In the genomic region with DNA sequence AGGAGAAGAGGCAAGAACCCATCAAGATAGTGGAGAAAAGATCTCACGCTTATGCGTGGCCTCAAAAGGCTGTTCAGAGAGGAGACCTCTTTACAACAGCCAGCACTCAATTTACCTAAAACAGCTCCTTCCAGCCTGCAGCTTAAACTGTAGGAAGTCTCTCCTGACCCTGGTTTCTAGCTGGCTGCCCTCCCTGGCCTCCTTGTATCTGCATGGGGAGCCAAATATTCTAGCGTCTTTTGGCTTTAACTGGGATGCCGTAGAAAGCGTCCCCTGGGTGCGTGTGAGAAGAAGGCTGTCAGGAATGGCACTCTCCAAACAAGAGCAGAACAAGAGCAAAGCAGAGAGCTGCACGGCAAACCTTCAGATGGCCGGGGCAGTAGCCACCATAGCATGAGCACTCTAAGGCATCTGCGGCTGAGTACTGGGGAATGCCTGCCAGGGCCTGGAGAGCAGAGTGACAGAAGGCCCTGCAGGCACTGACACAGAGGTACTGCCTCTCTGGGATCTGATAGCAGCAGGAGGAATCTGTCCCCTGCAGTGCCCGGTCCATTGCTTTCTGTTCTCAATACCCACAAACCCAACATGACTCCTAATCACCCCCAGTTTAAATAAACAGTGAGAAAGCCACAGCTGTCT, we compare ENCODE assay signal across 8 mouse cellular contexts.
DNase-seq lines count a peak whose midpoint lies in the region; ATAC-seq and TF ChIP-seq lines count a peak whose summit lies in the region.

No protein-coding gene starts in this region.

- no peak for ATAC-seq in hindbrain, embryonic 12.5 days (ENCODE audit: low FRiP score)
- ATAC-seq in hindbrain, embryonic 11.5 days (ENCODE audit: low FRiP score), result no peak
- ATAC-seq in forebrain, embryonic 13.5 days, result no peak
- no peak for ATAC-seq in kidney, postnatal 0 days (replicated peaks; ENCODE audit: low FRiP score, low read depth)
- no peak for ATAC-seq in erythroblast, adult 5-6 weeks (replicated peaks; ENCODE audit: low FRiP score, poor library complexity, severe bottlenecking)
- ATAC-seq in inflammation-experienced regulatory T-cells, adult 6 months, result no peak

- TF ChIP-seq CTCF in kidney, postnatal 0 days (IDR thresholded peaks at IDR 0.05; ENCODE audit: low read depth), result no peak

- H3K27ac ChIP-seq in hindbrain, embryonic 12.5 days, result peak overlapping the region; percentile 40; the same call in 1 of the 2 replicates
- H3K27ac ChIP-seq in hindbrain, embryonic 11.5 days (ENCODE audit: low read depth, low read length), result no peak overlapping the region
- H3K27ac ChIP-seq in forebrain, embryonic 13.5 days, result peak overlapping the region; percentile 58; the same call in 1 of the 2 replicates
- H3K27ac ChIP-seq in kidney, postnatal 0 days, result peak overlapping the region; percentile 72

- WGBS in hindbrain, embryonic 12.5 days, result 57% methylated on average over 10 of the region's 10 CpGs
- 62% methylated on average over 10 of the region's 10 CpGs for WGBS in hindbrain, embryonic 11.5 days
- WGBS in forebrain, embryonic 13.5 days, result 47% methylated on average over 10 of the region's 10 CpGs
- WGBS in kidney, postnatal 0 days, result 51% methylated on average over 10 of the region's 10 CpGs

- DNase-seq in hindbrain, embryonic 11.5 days (ENCODE audit: low spot score), result no peak
- peak; percentile 49 to 68 for DNase-seq in cerebellum, postnatal 10 days
- no peak for DNase-seq in kidney, postnatal 0 days (ENCODE audit: low spot score)
- DNase-seq in left cerebral cortex, postnatal 36 days (ENCODE audit: low spot score in 2 of 2), result no peak

- H3K27me3 ChIP-seq in hindbrain, embryonic 12.5 days, result no peaks in the 10 kb centered on the region
- H3K27me3 ChIP-seq in hindbrain, embryonic 11.5 days (ENCODE audit: control insufficient read depth, insufficient read depth, low read length), result no peaks in the 10 kb centered on the region
- no peaks in the 10 kb centered on the region for H3K27me3 ChIP-seq in forebrain, embryonic 13.5 days
- no peaks in the 10 kb centered on the region for H3K27me3 ChIP-seq in kidney, postnatal 0 days (ENCODE audit: insufficient read depth, low read length)

- intact Hi-C loops in left cerebral cortex, postnatal 36 days (cut with DNase I), result no loop called here

- H3K4me2 ChIP-seq in hindbrain, embryonic 12.5 days (replicated peaks), result no peak overlapping the region
- H3K4me2 ChIP-seq in hindbrain, embryonic 11.5 days (replicated peaks; ENCODE audit: low read depth, low read length), result no peak overlapping the region
- no peak overlapping the region for H3K4me2 ChIP-seq in forebrain, embryonic 13.5 days
- H3K4me2 ChIP-seq in kidney, postnatal 0 days (ENCODE audit: low read length), result no peak overlapping the region

- peaks cover 2% of the 10 kb centered on the region; the same call in 1 of the 2 replicates for H3K36me3 ChIP-seq in hindbrain, embryonic 12.5 days
- H3K36me3 ChIP-seq in hindbrain, embryonic 11.5 days (ENCODE audit: control insufficient read depth, insufficient read depth, low read length), result no peaks in the 10 kb centered on the region
- H3K36me3 ChIP-seq in forebrain, embryonic 13.5 days (ENCODE audit: poor library complexity, severe bottlenecking), result no peaks in the 10 kb centered on the region
- H3K36me3 ChIP-seq in kidney, postnatal 0 days (ENCODE audit: insufficient read depth, low read length), result no peaks in the 10 kb centered on the region

- no peak overlapping the region for H3K4me3 ChIP-seq in hindbrain, embryonic 12.5 days
- H3K4me3 ChIP-seq in hindbrain, embryonic 11.5 days (ENCODE audit: low read depth, low read length), result no peak overlapping the region
- H3K4me3 ChIP-seq in forebrain, embryonic 13.5 days, result no peak overlapping the region
- no peak overlapping the region for H3K4me3 ChIP-seq in kidney, postnatal 0 days (replicated peaks; ENCODE audit: low read depth, low read length)

- peaks cover 22% of the 10 kb centered on the region for H3K4me1 ChIP-seq in hindbrain, embryonic 12.5 days
- no peaks in the 10 kb centered on the region for H3K4me1 ChIP-seq in hindbrain, embryonic 11.5 days (replicated peaks; ENCODE audit: control insufficient read depth, insufficient read depth, low read length)
- H3K4me1 ChIP-seq in forebrain, embryonic 13.5 days, result peaks cover 61% of the 10 kb centered on the region
- H3K4me1 ChIP-seq in kidney, postnatal 0 days (replicated peaks; ENCODE audit: insufficient read depth, low read length), result peaks cover 12% of the 10 kb centered on the region

- no peak overlapping the region for H3K9ac ChIP-seq in hindbrain, embryonic 12.5 days
- no peak overlapping the region for H3K9ac ChIP-seq in hindbrain, embryonic 11.5 days (ENCODE audit: low read depth, low read length)
- H3K9ac ChIP-seq in forebrain, embryonic 13.5 days, result no peak overlapping the region
- no peak overlapping the region for H3K9ac ChIP-seq in kidney, postnatal 0 days (ENCODE audit: low read depth, low read length)

- H3K9me3 ChIP-seq in hindbrain, embryonic 12.5 days (replicated peaks), result no peaks in the 10 kb centered on the region
- no peaks in the 10 kb centered on the region for H3K9me3 ChIP-seq in hindbrain, embryonic 11.5 days (ENCODE audit: control insufficient read depth, low read length)
- no peaks in the 10 kb centered on the region for H3K9me3 ChIP-seq in forebrain, embryonic 13.5 days (replicated peaks)
- H3K9me3 ChIP-seq in kidney, postnatal 0 days (replicated peaks; ENCODE audit: low read length), result no peaks in the 10 kb centered on the region

Comparison
In these comparisons a context has a peak if more than half of its experiments do, and no peak if none do; other contexts are left out.
1. DNase-seq: peak in cerebellum, postnatal 10 days (2 of 2); none in hindbrain, embryonic 11.5 days (single experiment), kidney, postnatal 0 days (single experiment) and left cerebral cortex, postnatal 36 days (0 of 2).